Mouse (Mus musculus) lung, adult 2 months (tissue): ENCODE measurements around the gene Tcte1. TPM values are rescaled to one million over a fixed set of nuclear protein-coding genes. Genes with fewer than 3 reads are reported as not detected.

Experiments used
- DNase-seq: peaks from one replicate; pipeline ENCODE4 v3.0.0; 2022
- H3K4me1 ChIP-seq: fragments of 200-500 bp; 2 replicates; pipeline ENCODE4 v1.6.1; 2011; ENCODE audit warnings: low read length; ENCODE audit not compliant: control insufficient read depth, insufficient read depth
- H3K4me3 ChIP-seq: fragments of 200-500 bp; replicated peaks from 2 replicates; pipeline ENCODE3; 2011; ENCODE audit warnings: low read depth, mild to moderate bottlenecking, control low read depth, low read length; ENCODE audit errors: extremely low read depth
- CTCF ChIP-seq: fragments of 200-500 bp; IDR thresholded peaks from 2 replicates; pipeline ENCODE4 v1.5.1; 2011; ENCODE audit warnings: mild to moderate bottlenecking, low read length, control low read depth; ENCODE audit not compliant: insufficient read depth
- POLR2A ChIP-seq: fragments of 200-500 bp; IDR thresholded peaks from 2 replicates; pipeline ENCODE4 v1.6.1; 2011; ENCODE audit warnings: low read depth, mild to moderate bottlenecking, control low read depth, low read length, borderline replicate concordance; ENCODE audit errors: extremely low read depth
- WGBS: fragments of 180-500 bp; shearing (Covaris S2); methylation state at CpG from one replicate; pipeline ENCODE4 v1.1.7; 2018; 5-methylcytosine and 5-hydroxymethylcytosine counted together
- polyA plus RNA-seq: library from polyadenylated mRNA; depleted of rRNA; stranded (reverse); fragments of >200 nt; gene quantifications from 2 replicates; pipeline ENCODE4 v1.2.3, GENCODE M21; 2012

Tcte1 gene
- polyA plus RNA-seq, 1 experiment: 11.0 TPM

DNA sequence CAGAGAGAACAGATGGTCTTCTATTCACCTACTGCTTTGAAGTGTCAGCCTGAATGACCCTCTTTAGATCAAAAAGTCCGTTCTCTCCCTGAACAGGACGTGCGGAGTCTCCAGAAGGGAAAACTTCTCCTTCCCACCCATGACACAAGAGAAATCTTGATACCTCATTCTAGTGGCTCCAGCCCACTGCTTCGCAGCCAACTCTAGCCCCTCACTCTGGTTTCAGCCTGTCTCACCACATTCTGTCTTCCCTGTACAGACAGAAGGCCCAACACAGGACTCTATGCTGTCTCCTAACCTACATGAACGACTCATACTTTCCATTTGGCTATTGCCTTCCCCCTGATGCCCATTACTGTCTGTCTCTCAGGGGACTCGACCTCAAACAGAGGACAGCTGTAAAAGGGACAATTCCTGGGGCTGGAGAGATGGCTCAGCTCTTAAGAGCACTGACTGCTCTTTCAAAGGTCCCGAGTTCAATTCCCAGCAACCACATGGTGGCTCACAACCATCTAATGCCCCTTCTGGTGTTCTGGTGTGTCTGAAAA is 28.1 kb downstream of the Tcte1 start:
- no peak for DNase-seq
- Histone ChIP-seq H3K4me3 (no peak overlapping the region), H3K4me1 (peaks cover 5% of the 10 kb centered on the region)
- TF ChIP-seq POLR2A: no peak
- TF ChIP-seq CTCF: no peak
- WGBS: 62% methylated on average over 7 of the region's 7 CpGs

DNA sequence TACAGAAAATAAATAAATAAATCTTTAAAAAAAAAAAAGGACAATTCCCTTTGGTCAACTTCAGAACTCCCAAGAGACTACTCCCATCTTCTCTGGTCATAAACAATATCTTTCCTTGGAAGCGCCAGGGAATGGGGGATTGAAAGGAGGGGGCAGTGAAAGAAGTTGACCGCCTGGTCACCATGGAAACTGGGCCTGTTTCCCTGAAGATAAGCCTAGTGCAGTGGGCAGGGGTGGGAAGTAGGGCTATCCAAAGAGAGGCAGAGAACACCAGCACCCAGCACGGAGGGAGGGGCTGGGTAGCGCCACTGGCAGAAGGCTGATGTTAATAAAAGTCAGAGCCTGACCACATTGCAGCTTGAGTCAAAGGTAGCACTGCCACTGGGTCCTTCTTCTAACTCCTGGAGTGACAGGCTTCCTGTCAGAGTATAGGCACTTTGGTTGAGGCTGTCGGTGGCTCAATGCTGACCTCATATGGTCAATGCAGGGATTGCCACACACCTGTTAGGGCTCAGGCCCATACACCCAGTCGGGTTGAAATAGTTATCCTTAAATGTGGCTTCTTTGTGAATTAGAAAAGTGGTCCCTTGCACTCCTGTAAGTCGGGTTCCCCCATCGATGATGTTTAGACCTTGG is 28.7 kb downstream of the Tcte1 start:
- Histone ChIP-seq H3K4me1 (peaks cover 5% of the 10 kb centered on the region), H3K4me3 (no peak overlapping the region)
- no peak for TF ChIP-seq POLR2A
- TF ChIP-seq CTCF: peak; percentile 92
- peak; percentile 76 for DNase-seq
- 10% methylated on average over 8 of the region's 8 CpGs for WGBS

DNA sequence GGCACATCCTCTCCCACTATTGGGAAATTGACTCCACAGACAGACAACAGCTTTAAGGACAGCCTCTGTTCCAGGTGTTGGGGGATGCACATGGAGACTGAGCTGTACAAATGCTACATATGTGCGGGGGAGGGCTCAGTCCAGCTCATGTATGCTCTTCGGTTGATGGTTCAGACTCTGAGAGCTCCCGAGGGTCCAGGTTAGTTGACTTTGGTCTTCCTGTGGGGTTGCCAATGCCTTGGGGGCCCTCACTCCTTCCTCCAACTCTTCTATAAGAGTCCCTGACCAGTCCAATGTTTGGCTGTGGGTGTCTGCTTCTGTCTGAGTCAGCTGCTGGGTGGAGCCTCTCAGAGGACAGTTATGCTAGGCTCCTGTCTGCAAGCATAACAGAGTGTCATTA is 29.8 kb downstream of the Tcte1 start:
- peaks cover 5% of the 10 kb centered on the region for H3K4me1 ChIP-seq
- no peak for DNase-seq
- H3K4me3 ChIP-seq: no peak overlapping the region
- TF ChIP-seq CTCF: no peak
- TF ChIP-seq POLR2A: no peak
- WGBS: 81% methylated on average over 3 of the region's 3 CpGs

DNA sequence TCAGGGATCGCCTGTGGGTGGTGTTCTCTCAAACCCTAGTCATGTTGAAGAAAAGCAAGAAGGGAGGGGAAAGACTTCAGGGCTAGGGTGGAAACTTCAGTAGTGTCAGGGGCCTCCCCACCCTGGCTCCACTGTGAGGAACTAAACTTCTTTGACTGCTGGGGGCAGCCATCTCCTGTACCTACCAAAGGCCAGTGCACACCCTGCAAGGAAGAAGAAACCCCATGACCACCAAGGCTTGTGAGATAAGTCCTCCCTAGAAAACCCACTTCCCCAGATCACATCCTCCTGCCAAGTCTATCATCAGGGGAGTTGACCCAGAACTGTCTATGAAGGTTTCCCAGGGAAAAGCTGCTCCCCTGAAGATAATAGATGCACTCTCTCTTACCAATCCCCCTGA is 31.2 kb downstream of the Tcte1 start:
- TF ChIP-seq CTCF (no peak), POLR2A (no peak)
- DNase-seq: no peak
- 71% methylated on average over 1 of the region's 1 CpGs for WGBS
- Histone ChIP-seq H3K4me3 (no peak overlapping the region), H3K4me1 (peaks cover 5% of the 10 kb centered on the region)

DNA sequence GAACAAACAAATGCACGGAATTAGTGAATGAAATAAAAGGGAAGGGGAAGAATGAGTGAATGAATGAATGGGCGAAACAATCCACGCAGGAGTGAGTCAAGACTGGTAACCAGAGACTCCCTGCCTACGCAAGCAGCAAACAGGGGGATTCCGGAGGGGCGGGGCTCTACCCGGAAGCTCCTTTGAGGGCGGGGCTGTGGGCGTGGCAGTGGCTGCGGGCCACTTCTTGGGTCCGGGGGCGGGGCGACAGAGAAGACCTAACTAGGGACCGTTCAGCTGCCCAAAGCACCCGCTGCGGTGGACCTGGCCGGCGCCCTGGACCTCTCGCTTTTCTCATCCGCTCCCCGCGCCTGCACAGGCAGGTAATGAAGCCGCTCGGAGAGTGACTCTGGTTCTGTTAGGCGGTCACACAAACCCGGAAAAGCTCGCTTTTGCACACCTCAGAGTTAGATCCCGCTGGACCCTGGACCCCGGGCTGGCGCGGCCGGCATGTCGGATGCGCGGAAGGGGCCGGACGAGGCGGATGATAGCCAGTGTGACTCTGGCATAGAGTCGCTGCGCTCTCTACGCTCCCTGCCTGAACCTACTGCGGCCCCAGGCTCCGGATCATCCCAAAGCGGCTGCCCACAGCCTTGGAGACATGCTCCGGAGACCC is 32.3 kb downstream of the Tcte1 start, which contains the start of gene Nfkbie:
Gene Nfkbie, plus strand, starts transcription at position 252 of the 655 bp plus-strand sequence.
- TF ChIP-seq CTCF: no peak
- TF ChIP-seq POLR2A: peak; percentile 68; the same call in 1 of the 2 replicates
- Histone ChIP-seq H3K4me3 (peak within 1 kb of the TSS; percentile 79), H3K4me1 (peaks cover 2% of the 10 kb centered on the region; the same call in 1 of the 2 replicates)
- DNase-seq: peak; percentile 96
- WGBS: under 1% methylated on average over 45 of the region's 45 CpGs

DNA sequence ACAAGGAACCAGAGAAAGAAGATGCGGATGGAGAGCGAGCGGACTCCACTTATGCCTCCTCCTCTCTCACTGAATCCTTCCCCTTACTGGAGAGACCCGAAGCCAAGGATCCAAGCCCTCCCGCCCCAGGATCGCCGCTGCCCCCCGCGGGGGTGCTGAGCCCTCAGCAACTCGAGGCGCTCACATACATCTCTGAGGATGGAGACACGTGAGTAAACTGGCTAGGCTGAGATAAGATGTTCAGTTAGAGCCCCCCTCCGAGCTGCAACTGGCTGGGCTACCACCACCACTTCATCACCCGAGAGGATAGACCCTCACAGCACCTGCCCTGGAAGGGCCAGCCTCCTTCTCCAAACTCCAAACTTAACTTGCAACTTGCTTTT is 32.9 kb downstream of the Tcte1 start:
- H3K4me3 ChIP-seq: peak overlapping the region; percentile 79
- WGBS: 3% methylated on average over 14 of the region's 14 CpGs
- TF ChIP-seq CTCF (no peak), POLR2A (no peak)
- H3K4me1 ChIP-seq: peaks cover 2% of the 10 kb centered on the region; the same call in 1 of the 2 replicates
- DNase-seq: no peak

DNA sequence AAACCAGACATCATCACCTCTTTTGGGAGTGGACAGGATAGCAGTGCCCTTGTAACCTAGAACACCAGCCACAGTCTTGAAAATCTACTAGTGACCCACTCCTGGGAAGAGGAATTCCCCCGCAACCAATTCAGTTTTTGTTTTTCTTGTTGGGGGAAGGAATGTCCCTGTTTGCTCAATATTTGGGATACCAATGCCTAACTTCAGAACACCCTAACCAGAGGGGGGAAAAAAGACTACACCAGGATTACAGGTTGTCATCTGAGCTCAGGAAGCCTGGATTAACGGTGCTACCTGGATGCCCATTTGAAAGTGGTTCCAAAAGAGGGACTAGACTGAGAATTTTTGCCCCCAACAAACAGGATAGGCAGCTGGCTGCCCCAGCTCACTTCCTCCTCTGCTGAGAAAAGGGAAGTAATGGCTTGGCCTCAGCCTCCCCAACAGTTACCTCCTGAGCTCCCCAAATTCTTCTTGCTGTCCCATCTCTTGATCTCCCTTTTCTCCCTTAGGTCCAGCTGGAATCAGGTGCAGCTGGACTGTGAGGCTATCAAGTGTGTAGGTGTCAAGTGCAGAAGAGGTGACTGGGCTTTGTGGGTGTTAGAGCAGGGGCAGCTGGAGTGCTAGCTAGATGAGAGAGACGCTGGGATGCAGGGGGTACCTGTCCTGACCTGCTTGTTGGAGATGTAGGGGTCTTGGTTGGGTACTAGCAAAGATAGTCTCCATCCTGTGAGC is 33.4 kb downstream of the Tcte1 start:
- no peak for DNase-seq
- H3K4me1 ChIP-seq: peaks cover 2% of the 10 kb centered on the region; the same call in 1 of the 2 replicates
- peak overlapping the region; percentile 79 for H3K4me3 ChIP-seq
- no peak for TF ChIP-seq CTCF
- TF ChIP-seq POLR2A: no peak
- WGBS: 64% methylated on average over 3 of the region's 3 CpGs

DNA sequence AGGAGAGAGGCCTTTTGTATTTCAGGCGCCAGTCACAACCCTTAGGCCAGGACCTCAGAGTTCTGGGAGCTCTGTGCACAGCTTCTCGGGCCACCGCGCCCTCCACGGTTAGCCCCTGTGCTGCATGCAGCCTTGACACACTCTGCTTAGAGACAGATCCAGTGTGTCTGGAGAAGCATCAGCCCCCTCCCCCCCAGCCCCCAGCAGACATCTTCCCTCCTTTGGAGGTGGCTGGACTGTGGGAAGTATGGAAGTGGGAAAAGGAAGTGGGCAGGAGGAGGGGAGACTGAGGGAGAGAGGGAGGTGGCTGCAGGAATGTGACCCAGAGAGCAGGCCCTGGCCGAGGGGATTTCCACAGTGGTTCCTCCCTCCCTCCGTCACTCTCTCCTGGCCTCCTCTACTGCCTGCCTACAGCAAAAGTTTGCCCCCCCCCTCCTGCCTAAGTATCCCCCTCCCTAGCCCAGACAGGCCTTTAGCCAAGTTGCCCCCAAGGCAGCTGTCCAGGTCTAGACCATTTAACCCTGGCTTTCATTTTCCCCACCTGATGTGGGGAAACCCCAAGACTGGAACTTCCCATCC is 34.1 kb downstream of the Tcte1 start:
- Histone ChIP-seq H3K4me3 (peak overlapping the region; percentile 34), H3K4me1 (peaks cover 2% of the 10 kb centered on the region; the same call in 1 of the 2 replicates)
- no peak for DNase-seq
- TF ChIP-seq CTCF (no peak), POLR2A (no peak)
- 70% methylated on average over 7 of the region's 7 CpGs for WGBS
